Mouse (Mus musculus) ES-E14 (cell line): ENCODE results near the gene Usp3.

Experiments
- CHD2 ChIP-seq: IDR thresholded peaks from 2 replicates; pipeline ENCODE4 v1.6.1; 2014; ENCODE audit warnings: mild to moderate bottlenecking, low read depth, low read length, inconsistent platforms
- HCFC1 ChIP-seq: IDR thresholded peaks from 2 replicates; pipeline ENCODE4 v1.6.1; 2012; ENCODE audit warnings: low read length, inconsistent platforms, borderline replicate concordance; ENCODE audit not compliant: insufficient read depth
- ZC3H11A ChIP-seq: IDR thresholded peaks from 2 replicates; pipeline ENCODE4 v1.6.1; 2012; ENCODE audit warnings: low read depth, mild to moderate bottlenecking, inconsistent platforms, low read length, borderline replicate concordance
- ZNF384 ChIP-seq: IDR thresholded peaks from 2 replicates; pipeline ENCODE4 v1.6.1; 2012; ENCODE audit warnings: low read depth, low read length, inconsistent platforms

DNA sequence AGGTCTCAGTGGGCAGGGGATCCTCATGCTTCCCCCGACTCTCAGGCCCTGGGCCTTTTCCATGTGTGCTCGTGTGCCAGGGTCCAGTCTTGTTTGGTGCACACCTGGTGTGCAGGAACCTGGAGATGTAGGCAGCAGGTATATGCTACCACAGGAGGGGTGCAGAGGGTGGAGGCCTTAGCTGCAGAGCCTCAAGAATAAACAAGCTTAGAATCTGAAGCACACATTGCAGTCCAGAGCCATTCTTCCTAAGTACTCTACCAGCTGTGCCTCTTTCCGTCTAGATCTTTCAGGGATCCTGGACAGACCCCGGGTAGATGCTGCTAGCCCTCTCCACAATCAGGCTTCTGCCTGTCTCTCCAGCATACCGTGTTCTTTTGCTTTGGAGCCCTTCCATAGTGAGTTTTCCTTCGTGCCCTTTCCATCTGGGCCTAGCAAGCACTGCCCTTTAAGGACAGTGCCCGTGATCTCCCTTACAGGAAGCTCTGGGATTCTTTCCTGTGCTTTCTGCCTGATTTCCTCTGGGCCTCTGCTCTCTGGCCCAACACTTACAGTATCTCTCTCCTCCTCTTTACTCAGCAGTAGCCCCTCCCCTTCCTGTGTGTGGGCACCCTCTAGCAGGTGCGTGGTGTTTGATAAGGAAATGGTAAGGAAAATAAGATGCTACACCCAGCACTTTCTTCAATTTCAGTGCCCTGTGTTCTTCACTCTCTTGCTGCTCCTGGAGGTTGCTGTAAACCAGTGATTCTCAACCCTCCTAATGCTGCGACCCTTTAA lies 87.6 kb downstream of the Usp3 start:
- TF ChIP-seq CHD2 = no peak
- no peak for TF ChIP-seq HCFC1
- no peak for TF ChIP-seq ZNF384
- TF ChIP-seq ZC3H11A = no peak
